Mouse (Mus musculus) liver, adult 2 months (tissue): ENCODE results near the gene Ptpru.
A peak's percentile ranks its signal among the peaks of the same experiment; 100 is the strongest.

ENCODE experiments used
- CTCF ChIP-seq: fragments of 200-500 bp; IDR thresholded peaks from 2 replicates; pipeline ENCODE4 v1.5.1; 2011; ENCODE audit warnings: low read depth, low read length, control low read depth
- POLR2A ChIP-seq: fragments of 200-500 bp; IDR thresholded peaks from 2 replicates; pipeline ENCODE4 v1.6.1; 2011; ENCODE audit warnings: low read length, control low read depth; ENCODE audit not compliant: insufficient read depth; ENCODE audit errors: extremely low read depth

GRCm38 (mm10) chr4:131837872-131838524 lies at the start of gene Ptpru:
- TF ChIP-seq CTCF (peak; percentile 92), POLR2A (no peak)
